Mouse (Mus musculus) layer of hippocampus, postnatal 25 days (tissue): ENCODE measurements at regions not wholly inside any gene's neighbourhood (a gene's known extent, or its start where the extent isn't known, plus 50 kb on each side); places are given as distances from the start of the nearest gene placed in this dataset.

ENCODE experiments used
- DNase-seq, 2 experiments: peaks; one replicate each; pipeline ENCODE4 v3.0.0; 2022; ENCODE audit warnings: mixed read lengths in 2 of 2, low spot score in 1 of 2; ENCODE audit errors: extremely low spot score in 1 of 2

- DNase-seq, result no peak
These were observed 60.3 kb upstream of the Wnt4 start for GRCm38 (mm10) chr4:137216908-137217497.

- DNase-seq, result no peak
These were observed 62.7 kb upstream of the Wnt4 start for GRCm38 (mm10) chr4:137214573-137214972.

GRCm38 (mm10) chr4:137212846-137213245, 64.4 kb upstream of the Wnt4 start:
- DNase-seq, result no peak

- DNase-seq, result no peak
These were observed 65.2 kb upstream of the Wnt4 start for GRCm38 (mm10) chr4:137212106-137212505.

GRCm38 (mm10) chr4:137211288-137211687, 66.0 kb upstream of the Wnt4 start:
- DNase-seq, result no peak

GRCm38 (mm10) chr4:137210525-137210924, 66.8 kb upstream of the Wnt4 start:
- no peak for DNase-seq

- DNase-seq, result no peak
These were observed 76.3 kb upstream of the Wnt4 start for GRCm38 (mm10) chr4:137200968-137201367.

- no peak for DNase-seq
These were observed 76.9 kb upstream of the Wnt4 start for GRCm38 (mm10) chr4:137200426-137200825.

- DNase-seq, result no peak
These were observed 80.8 kb upstream of the Wnt4 start for GRCm38 (mm10) chr4:137196491-137196974.

- no peak for DNase-seq
These were observed 83.2 kb upstream of the Wnt4 start for GRCm38 (mm10) chr4:137194106-137194505.

- DNase-seq, result no peak
These were observed 86.7 kb upstream of the Wnt4 start for GRCm38 (mm10) chr4:137190625-137191024.

GRCm38 (mm10) chr4:137189801-137190200, 87.5 kb upstream of the Wnt4 start:
- no peak for DNase-seq

GRCm38 (mm10) chr4:137189058-137189457, 88.2 kb upstream of the Wnt4 start:
- DNase-seq, result no peak

- no peak for DNase-seq
These were observed 89.7 kb upstream of the Wnt4 start for GRCm38 (mm10) chr4:137187592-137187991.

GRCm38 (mm10) chr4:137187051-137187450, 90.2 kb upstream of the Wnt4 start:
- no peak for DNase-seq

GRCm38 (mm10) chr4:137185001-137185400, 92.3 kb upstream of the Wnt4 start:
- no peak for DNase-seq

GRCm38 (mm10) chr4:137183181-137183850, 94.0 kb upstream of the Wnt4 start:
- no peak for DNase-seq

- no peak for DNase-seq
These were observed 94.7 kb upstream of the Wnt4 start for GRCm38 (mm10) chr4:137182547-137182946.

GRCm38 (mm10) chr4:137181252-137181651, 96.0 kb upstream of the Wnt4 start:
- DNase-seq, result no peak

- no peak for DNase-seq
These were observed 97.2 kb upstream of the Wnt4 start for GRCm38 (mm10) chr4:137180083-137180482.

GRCm38 (mm10) chr4:137178833-137179232, 98.5 kb upstream of the Wnt4 start:
- DNase-seq, result peak in 1 of 2 experiments; percentile 43

GRCm38 (mm10) chr4:137164933-137165332, 112.4 kb upstream of the Wnt4 start:
- DNase-seq, result no peak
